Mouse (Mus musculus): Measurements from ENCODE around the gene Cdc73. TPM values are rescaled to one million over a fixed set of nuclear protein-coding genes. Genes with fewer than 3 reads are reported as not detected.

The Cdc73 gene
- total RNA-seq, 2 experiments from 2014 or later, result 96.6 to 115 TPM

GRCm38 (mm10) chr1:143554621-143555020 is 148.1 kb downstream of the Cdc73 start:
- no peak for DNase-seq

Other genes with a start within 250 kb of the Cdc73 start
- 10 to 100 TPM in 1 of 2 experiments, 1 to 10 TPM in 1; 9.9 to 12.9 TPM for gene B3galt2, start 62.2 kb downstream of the Cdc73 start, total RNA-seq (2021)
- gene Glrx2, start 13.4 kb upstream of the Cdc73 start, total RNA-seq (2021), result 10 to 100 TPM; 79.0 to 99.3 TPM
- 10 to 100 TPM; 15.1 to 17.9 TPM for gene Trove2, start 74.2 kb upstream of the Cdc73 start, total RNA-seq (2021)
- gene Uchl5, start 74.4 kb upstream of the Cdc73 start, total RNA-seq (2021), result 10 to 100 TPM; 24.5 to 28.8 TPM